Mouse (Mus musculus): ENCODE data around the gene Gramd4. TPM values are rescaled to one million over a fixed set of nuclear protein-coding genes. Genes with fewer than 3 reads are reported as not detected.
"Not testable (repeated sequence)": the region's sequence is repeated elsewhere in the genome, so short reads cannot be mapped to it uniquely, and the experiment has no call there.

Gene Gramd4
- polyA plus RNA-seq, 1 experiment from 2014 or later = 8.9 TPM

GRCm38 (mm10) chr15:86041421-86041820 lies 16.1 kb upstream of the Gramd4 start:
- no peaks in the 10 kb centered on the region for H3K9me3 ChIP-seq (ENCODE audit: control insufficient read depth, low read length)
- H3K4me2 ChIP-seq = no peak overlapping the region
- H3K4me1 ChIP-seq (ENCODE audit: control insufficient read depth, insufficient read depth, low read length) = no peaks in the 10 kb centered on the region
- no peak overlapping the region for H3K9ac ChIP-seq (ENCODE audit: low read length)
- ATAC-seq (ENCODE audit: low FRiP score) (no peak), DNase-seq (ENCODE audit: low spot score, missing footprints) (no peak)
- no peak overlapping the region for H3K4me3 ChIP-seq (ENCODE audit: low read depth, low read length)
- no peaks in the 10 kb centered on the region for H3K27me3 ChIP-seq (ENCODE audit: control insufficient read depth, insufficient read depth, low read length)
- H3K36me3 ChIP-seq (ENCODE audit: control insufficient read depth, insufficient read depth, low read length) = no peaks in the 10 kb centered on the region
- no peak overlapping the region for H3K27ac ChIP-seq (ENCODE audit: low read depth, low read length)
- WGBS = 82% methylated on average over 5 of the region's 5 CpGs

GRCm38 (mm10) chr15:86042364-86042763 lies 15.1 kb upstream of the Gramd4 start:
- ATAC-seq (ENCODE audit: low FRiP score) (no peak), DNase-seq (ENCODE audit: low spot score, missing footprints) (no peak)
- Histone ChIP-seq H3K9me3 (ENCODE audit: control insufficient read depth, low read length) (no peaks in the 10 kb centered on the region), H3K4me2 (no peak overlapping the region), H3K4me1 (ENCODE audit: control insufficient read depth, insufficient read depth, low read length) (no peaks in the 10 kb centered on the region), H3K27me3 (ENCODE audit: control insufficient read depth, insufficient read depth, low read length) (no peaks in the 10 kb centered on the region), H3K27ac (ENCODE audit: low read depth, low read length) (no peak overlapping the region), H3K4me3 (ENCODE audit: low read depth, low read length) (no peak overlapping the region), H3K36me3 (ENCODE audit: control insufficient read depth, insufficient read depth, low read length) (no peaks in the 10 kb centered on the region), H3K9ac (ENCODE audit: low read length) (no peak overlapping the region)
- WGBS = 50% methylated on average over 4 of the region's 4 CpGs

GRCm38 (mm10) chr15:86049510-86049909 lies 8.0 kb upstream of the Gramd4 start:
- H3K27ac ChIP-seq (ENCODE audit: low read depth, low read length) = no peak overlapping the region
- H3K36me3 ChIP-seq (ENCODE audit: control insufficient read depth, insufficient read depth, low read length) = no peaks in the 10 kb centered on the region
- ATAC-seq (ENCODE audit: low FRiP score) (no peak), DNase-seq (ENCODE audit: low spot score, missing footprints) (no peak)
- WGBS = 85% methylated on average over 3 of the region's 3 CpGs
- no peak overlapping the region for H3K4me3 ChIP-seq (ENCODE audit: low read depth, low read length)
- no peak overlapping the region for H3K9ac ChIP-seq (ENCODE audit: low read length)
- no peak overlapping the region for H3K4me2 ChIP-seq
- H3K27me3 ChIP-seq (ENCODE audit: control insufficient read depth, insufficient read depth, low read length) = no peaks in the 10 kb centered on the region
- H3K4me1 ChIP-seq (ENCODE audit: control insufficient read depth, insufficient read depth, low read length) = no peaks in the 10 kb centered on the region
- H3K9me3 ChIP-seq (ENCODE audit: control insufficient read depth, low read length) = no peaks in the 10 kb centered on the region

- Histone ChIP-seq H3K9ac (ENCODE audit: low read length) (no peak overlapping the region), H3K36me3 (ENCODE audit: control insufficient read depth, insufficient read depth, low read length) (no peaks in the 10 kb centered on the region), H3K4me3 (ENCODE audit: low read depth, low read length) (no peak overlapping the region), H3K4me2 (no peak overlapping the region), H3K27me3 (ENCODE audit: control insufficient read depth, insufficient read depth, low read length) (no peaks in the 10 kb centered on the region), H3K27ac (ENCODE audit: low read depth, low read length) (no peak overlapping the region), H3K9me3 (ENCODE audit: control insufficient read depth, low read length) (no peaks in the 10 kb centered on the region), H3K4me1 (ENCODE audit: control insufficient read depth, insufficient read depth, low read length) (no peaks in the 10 kb centered on the region)
- WGBS = 82% methylated on average over 4 of the region's 4 CpGs
- DNase-seq (ENCODE audit: low spot score, missing footprints) (no peak), ATAC-seq (ENCODE audit: low FRiP score) (no peak)
These were observed 7.2 kb upstream of the Gramd4 start for GRCm38 (mm10) chr15:86050170-86050743.

- H3K36me3 ChIP-seq (ENCODE audit: control insufficient read depth, insufficient read depth, low read length) = no peaks in the 10 kb centered on the region
- H3K9me3 ChIP-seq (ENCODE audit: control insufficient read depth, low read length) = no peaks in the 10 kb centered on the region
- H3K4me3 ChIP-seq (ENCODE audit: low read depth, low read length) = no peak overlapping the region
- H3K4me1 ChIP-seq (ENCODE audit: control insufficient read depth, insufficient read depth, low read length) = no peaks in the 10 kb centered on the region
- 90% methylated on average over 10 of the region's 10 CpGs for WGBS
- ATAC-seq (ENCODE audit: low FRiP score) (no peak), DNase-seq (ENCODE audit: low spot score, missing footprints) (no peak)
- no peak overlapping the region for H3K27ac ChIP-seq (ENCODE audit: low read depth, low read length)
- H3K4me2 ChIP-seq = no peak overlapping the region
- no peaks in the 10 kb centered on the region for H3K27me3 ChIP-seq (ENCODE audit: control insufficient read depth, insufficient read depth, low read length)
- H3K9ac ChIP-seq (ENCODE audit: low read length) = no peak overlapping the region
These were observed 6.3 kb upstream of the Gramd4 start for GRCm38 (mm10) chr15:86051152-86051551.

- 66% methylated on average over 6 of the region's 6 CpGs for WGBS
- Histone ChIP-seq H3K9me3 (ENCODE audit: control insufficient read depth, low read length) (no peaks in the 10 kb centered on the region), H3K4me3 (ENCODE audit: low read depth, low read length) (no peak overlapping the region), H3K4me1 (ENCODE audit: control insufficient read depth, insufficient read depth, low read length) (no peaks in the 10 kb centered on the region), H3K36me3 (ENCODE audit: control insufficient read depth, insufficient read depth, low read length) (no peaks in the 10 kb centered on the region), H3K4me2 (no peak overlapping the region), H3K9ac (ENCODE audit: low read length) (no peak overlapping the region), H3K27ac (ENCODE audit: low read depth, low read length) (no peak overlapping the region), H3K27me3 (ENCODE audit: control insufficient read depth, insufficient read depth, low read length) (no peaks in the 10 kb centered on the region)
- no peak for ATAC-seq (ENCODE audit: low FRiP score)
- no peak for DNase-seq (ENCODE audit: low spot score, missing footprints)
These were observed 5.5 kb upstream of the Gramd4 start for GRCm38 (mm10) chr15:86051878-86052478.

GRCm38 (mm10) chr15:86053890-86054536 lies 3.5 kb upstream of the Gramd4 start:
- H3K9ac ChIP-seq (ENCODE audit: low read length) = no peak overlapping the region
- no peaks in the 10 kb centered on the region for H3K9me3 ChIP-seq (ENCODE audit: control insufficient read depth, low read length)
- ATAC-seq (ENCODE audit: low FRiP score) (peak; percentile 24; the same call in 1 of the 2 replicates), DNase-seq (ENCODE audit: low spot score, missing footprints) (peak; percentile 98)
- H3K27ac ChIP-seq (ENCODE audit: low read depth, low read length) = no peak overlapping the region
- no peaks in the 10 kb centered on the region; the same call in 1 of the 2 replicates for H3K27me3 ChIP-seq (ENCODE audit: control insufficient read depth, insufficient read depth, low read length)
- no peaks in the 10 kb centered on the region for H3K36me3 ChIP-seq (ENCODE audit: control insufficient read depth, insufficient read depth, low read length)
- no peak overlapping the region for H3K4me3 ChIP-seq (ENCODE audit: low read depth, low read length)
- peaks cover 6% of the 10 kb centered on the region for H3K4me1 ChIP-seq (ENCODE audit: control insufficient read depth, insufficient read depth, low read length)
- H3K4me2 ChIP-seq = no peak overlapping the region
- WGBS = 41% methylated on average over 2 of the region's 2 CpGs

GRCm38 (mm10) chr15:86054861-86055260 lies 2.6 kb upstream of the Gramd4 start:
- WGBS = 77% methylated on average over 3 of the region's 3 CpGs
- H3K27ac ChIP-seq (ENCODE audit: low read depth, low read length); DNase-seq (ENCODE audit: low spot score, missing footprints); H3K9ac ChIP-seq (ENCODE audit: low read length); H3K36me3 ChIP-seq (ENCODE audit: control insufficient read depth, insufficient read depth, low read length); H3K27me3 ChIP-seq (ENCODE audit: control insufficient read depth, insufficient read depth, low read length); H3K4me2 ChIP-seq; H3K4me3 ChIP-seq (ENCODE audit: low read depth, low read length); ATAC-seq (ENCODE audit: low FRiP score); H3K9me3 ChIP-seq (ENCODE audit: control insufficient read depth, low read length): not testable (repeated sequence)
- peaks cover 13% of the 10 kb centered on the region for H3K4me1 ChIP-seq (ENCODE audit: control insufficient read depth, insufficient read depth, low read length)

GRCm38 (mm10) chr15:86056221-86056760 lies 1.2 kb upstream of the Gramd4 start:
- Histone ChIP-seq H3K27ac (ENCODE audit: low read depth, low read length) (no peak overlapping the region), H3K9ac (ENCODE audit: low read length) (no peak overlapping the region), H3K4me3 (ENCODE audit: low read depth, low read length) (no peak overlapping the region), H3K4me2 (no peak overlapping the region), H3K9me3 (ENCODE audit: control insufficient read depth, low read length) (no peaks in the 10 kb centered on the region), H3K27me3 (ENCODE audit: control insufficient read depth, insufficient read depth, low read length) (no peaks in the 10 kb centered on the region; the same call in 1 of the 2 replicates), H3K4me1 (ENCODE audit: control insufficient read depth, insufficient read depth, low read length) (peaks cover 18% of the 10 kb centered on the region), H3K36me3 (ENCODE audit: control insufficient read depth, insufficient read depth, low read length) (no peaks in the 10 kb centered on the region)
- ATAC-seq (ENCODE audit: low FRiP score) (no peak), DNase-seq (ENCODE audit: low spot score, missing footprints) (no peak)
- WGBS = 84% methylated on average over 5 of the region's 5 CpGs

Measured in midbrain, embryonic 11.5 days (tissue).